In the genomic region with DNA sequence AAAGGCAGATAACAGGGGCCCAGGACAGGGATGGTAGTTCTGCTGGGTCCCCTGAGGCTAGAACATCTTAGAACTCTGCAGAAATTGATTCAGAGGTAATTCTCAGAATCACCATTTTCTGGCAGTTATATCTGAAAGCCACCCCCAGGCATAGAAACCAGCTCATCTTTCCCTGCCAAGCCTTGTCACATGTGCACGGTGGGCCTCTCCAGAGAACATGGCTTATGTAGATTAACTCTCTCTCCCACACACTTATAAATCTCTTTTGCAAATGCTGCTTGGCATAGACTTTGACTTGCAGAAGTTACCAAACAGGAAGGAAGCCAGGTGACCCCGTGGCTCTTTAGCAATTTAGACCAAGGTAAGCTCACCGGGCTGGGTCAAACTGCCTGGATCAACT, we compare ENCODE assay signal across 17 mouse cellular contexts.
A peak's percentile ranks its signal among the peaks of the same experiment; 100 is the strongest.
DNase-seq lines count a peak whose midpoint lies in the region; ATAC-seq lines count a peak whose summit lies in the region.
"Had no signal": no experiment of that assay in that cellular context is flagged by ENCODE, and none has a peak within 500 bp of the region (broad histone marks: within the 10 kb centered on the region; RNA-seq: fewer than 3 reads in every experiment).

No protein-coding gene starts in this region.

- 67% methylated on average over 3 of the region's 3 CpGs for WGBS in midbrain, embryonic 14.5 days
- WGBS in midbrain, embryonic 10.5 days = 84% methylated on average over 3 of the region's 3 CpGs
- 55% methylated on average over 3 of the region's 3 CpGs for WGBS in liver, embryonic 11.5 days

- no peak for DNase-seq in frontal cortex, postnatal 14 days (ENCODE audit: low spot score in 2 of 2)
- peak; percentile 41 for DNase-seq in midbrain, embryonic 14.5 days
- no peak for DNase-seq in midbrain, embryonic 10.5 days (ENCODE audit: low spot score)
- peak; percentile 39 to 40 for DNase-seq in layer of hippocampus, postnatal 36 days
- DNase-seq in right cerebral cortex, postnatal 25 days = peak; percentile 49
- DNase-seq in ovary, postnatal 14 days (ENCODE audit: low spot score) = no peak
- no peak for DNase-seq in liver, embryonic 11.5 days (ENCODE audit: low spot score)
- DNase-seq: adrenal gland, adult 2 months; cerebellum, postnatal 14 days; heart, adult 11 months; kidney, adult 2 months had no signal

- H3K4me1 ChIP-seq in midbrain, embryonic 14.5 days (ENCODE audit: control insufficient read depth, insufficient read depth, low read length) = 0 out of 2 replicates have a peak, but pooled peaks cover 3% of the 10 kb centered on the region
- peaks cover 20% of the 10 kb centered on the region for H3K4me1 ChIP-seq in midbrain, embryonic 10.5 days
- no peaks in the 10 kb centered on the region for H3K4me1 ChIP-seq in liver, embryonic 11.5 days (replicated peaks; ENCODE audit: control insufficient read depth, insufficient read depth, low read length)
- H3K4me1 ChIP-seq: heart, embryonic 15.5 days; liver, embryonic 12.5 days had no signal

- H3K9me3 ChIP-seq in midbrain, embryonic 14.5 days (ENCODE audit: control insufficient read depth, low read length) = no peaks in the 10 kb centered on the region
- no peaks in the 10 kb centered on the region for H3K9me3 ChIP-seq in midbrain, embryonic 10.5 days (replicated peaks)
- H3K9me3 ChIP-seq in liver, embryonic 11.5 days (ENCODE audit: control insufficient read depth, low read length) = no peaks in the 10 kb centered on the region
- H3K9me3 ChIP-seq: forebrain, embryonic 15.5 days; heart, embryonic 15.5 days; liver, embryonic 12.5 days had no signal

- H3K4me2 ChIP-seq in midbrain, embryonic 14.5 days (ENCODE audit: low read length) = no peak overlapping the region
- no peak overlapping the region for H3K4me2 ChIP-seq in liver, embryonic 11.5 days
- H3K4me2 ChIP-seq: forebrain, embryonic 15.5 days; heart, embryonic 15.5 days; hindbrain, embryonic 14.5 days; liver, embryonic 12.5 days had no signal

- H3K9ac ChIP-seq in midbrain, embryonic 14.5 days (replicated peaks; ENCODE audit: low read length) = no peak overlapping the region
- H3K9ac ChIP-seq in liver, embryonic 11.5 days (ENCODE audit: low read depth, low read length) = no peak overlapping the region
- H3K9ac ChIP-seq: forebrain, embryonic 15.5 days; heart, embryonic 15.5 days; hindbrain, embryonic 14.5 days; liver, embryonic 12.5 days had no signal

- H3K27ac ChIP-seq in midbrain, embryonic 14.5 days (replicated peaks; ENCODE audit: low read depth, low read length) = no peak overlapping the region
- no peak overlapping the region for H3K27ac ChIP-seq in midbrain, embryonic 10.5 days (replicated peaks)
- no peak overlapping the region for H3K27ac ChIP-seq in liver, embryonic 11.5 days (ENCODE audit: low read depth, low read length)
- H3K27ac ChIP-seq: forebrain, embryonic 15.5 days; heart, embryonic 15.5 days; hindbrain, embryonic 14.5 days; liver, embryonic 12.5 days had no signal

- H3K36me3 ChIP-seq in midbrain, embryonic 14.5 days (ENCODE audit: control insufficient read depth, insufficient read depth, low read length) = no peaks in the 10 kb centered on the region
- no peaks in the 10 kb centered on the region for H3K36me3 ChIP-seq in midbrain, embryonic 10.5 days
- no peaks in the 10 kb centered on the region for H3K36me3 ChIP-seq in liver, embryonic 11.5 days (ENCODE audit: control insufficient read depth, insufficient read depth, low read length)
- H3K36me3 ChIP-seq: forebrain, embryonic 15.5 days; heart, embryonic 15.5 days; liver, embryonic 12.5 days had no signal

- H3K4me3 ChIP-seq in midbrain, embryonic 14.5 days (replicated peaks; ENCODE audit: low read depth, low read length) = no peak overlapping the region
- H3K4me3 ChIP-seq in midbrain, embryonic 10.5 days = no peak overlapping the region
- no peak overlapping the region for H3K4me3 ChIP-seq in liver, embryonic 11.5 days (ENCODE audit: low read depth, low read length)
- H3K4me3 ChIP-seq: forebrain, embryonic 15.5 days; heart, embryonic 15.5 days; liver, embryonic 12.5 days had no signal

- H3K27me3 ChIP-seq in midbrain, embryonic 14.5 days (ENCODE audit: control insufficient read depth, insufficient read depth, low read length) = no peaks in the 10 kb centered on the region
- H3K27me3 ChIP-seq in midbrain, embryonic 10.5 days (ENCODE audit: low read depth, poor library complexity, severe bottlenecking) = no peaks in the 10 kb centered on the region
- H3K27me3 ChIP-seq in liver, embryonic 11.5 days (replicated peaks; ENCODE audit: control insufficient read depth, insufficient read depth, low read length) = no peaks in the 10 kb centered on the region
- H3K27me3 ChIP-seq: forebrain, embryonic 15.5 days; heart, embryonic 15.5 days; liver, embryonic 12.5 days had no signal

- ATAC-seq in frontal cortex, adult (ENCODE audit: low TSS enrichment) = peak; percentile 88
- ATAC-seq in midbrain, embryonic 14.5 days (ENCODE audit: low FRiP score, low TSS enrichment) = no peak
- no peak for ATAC-seq in liver, embryonic 11.5 days (replicated peaks; ENCODE audit: low FRiP score)
- ATAC-seq: forebrain, embryonic 15.5 days; liver, embryonic 12.5 days; Patski had no signal

Comparison
In these comparisons a context has a peak if more than half of its experiments do, and no peak if none do; other contexts are left out.
1. DNase-seq: peak in midbrain, embryonic 14.5 days (single experiment), layer of hippocampus, postnatal 36 days (2 of 2) and right cerebral cortex, postnatal 25 days (single experiment); none in frontal cortex, postnatal 14 days (0 of 2), midbrain, embryonic 10.5 days (single experiment), ovary, postnatal 14 days (single experiment) and liver, embryonic 11.5 days (single experiment).